Mouse (Mus musculus) heart, embryonic 14.5 days (tissue): ENCODE results near the gene Otud7a. TPM values are rescaled to one million over a fixed set of nuclear protein-coding genes. Genes with fewer than 3 reads are reported as not detected.

Experiments used
- ATAC-seq: fragments of 200-750 bp; cut with Nextera tagmentation; 2 replicates; pipeline ENCODE4 v1.8.0; 2017; ENCODE audit warnings: low read depth, moderate TSS enrichment; ENCODE audit not compliant: insufficient number of reproducible peaks, insufficient read depth, low FRiP score
- H3K27ac ChIP-seq, 2 experiments: fragments of 200-500 bp in 1 of 2; fragments of 300-500 bp in 1 of 2; sonication (generic) in 1 of 2; replicated peaks in 1 of 2; 2 replicates each; pipeline ENCODE4 v1.5.1; 2012 to 2014; ENCODE audit warnings: low read depth in 2 of 2, low read length in 2 of 2, control low read depth in 1 of 2, mild to moderate bottlenecking in 1 of 2, mixed read lengths in 1 of 2; ENCODE audit not compliant: control insufficient read depth in 1 of 2, insufficient read depth in 1 of 2
- H3K27me3 ChIP-seq: fragments of 300-500 bp; sonication (generic); 2 replicates; pipeline ENCODE4 v1.6.1; 2014; ENCODE audit warnings: mild to moderate bottlenecking, low read length, control low read depth; ENCODE audit not compliant: control insufficient read depth, insufficient read depth
- H3K36me3 ChIP-seq: fragments of 300-500 bp; sonication (generic); 2 replicates; pipeline ENCODE4 v1.6.1; 2014; ENCODE audit warnings: mild to moderate bottlenecking, control low read depth, low read length, mixed read lengths; ENCODE audit not compliant: control insufficient read depth, insufficient read depth
- H3K4me1 ChIP-seq, 2 experiments: fragments of 200-500 bp in 1 of 2; fragments of 300-500 bp in 1 of 2; sonication (generic) in 1 of 2; 2 replicates each; pipeline ENCODE4 v1.6.1; 2012 to 2014; ENCODE audit warnings: low read length in 2 of 2, control low read depth in 1 of 2, mixed read lengths in 1 of 2; ENCODE audit not compliant: control insufficient read depth in 2 of 2, insufficient read depth in 2 of 2
- H3K4me2 ChIP-seq: fragments of 300-500 bp; sonication (generic); 2 replicates; pipeline ENCODE4 v1.6.1; 2014; ENCODE audit warnings: mild to moderate bottlenecking, low read length
- H3K4me3 ChIP-seq, 2 experiments: fragments of 200-500 bp in 1 of 2; fragments of 300-500 bp in 1 of 2; sonication (generic) in 1 of 2; 2 replicates each; pipeline ENCODE4 v1.5.1; 2012 to 2014; ENCODE audit warnings: low read length in 2 of 2, mild to moderate bottlenecking in 2 of 2, control low read depth in 1 of 2, low read depth in 1 of 2, moderate library complexity in 1 of 2; ENCODE audit not compliant: control insufficient read depth in 1 of 2, insufficient read depth in 1 of 2
- H3K9ac ChIP-seq: fragments of 300-500 bp; sonication (generic); 2 replicates; pipeline ENCODE4 v1.6.1; 2014; ENCODE audit warnings: mild to moderate bottlenecking, low read length
- H3K9me3 ChIP-seq: fragments of 300-500 bp; sonication (generic); 2 replicates; pipeline ENCODE4 v1.6.1; 2016; ENCODE audit warnings: low read length, control low read depth; ENCODE audit not compliant: control insufficient read depth
- WGBS: fragments of 180-500 bp; shearing (Covaris S2); extraction: QIAGEN DNeasy Blood & Tissue Kit; methylation state at CpG from one replicate; pipeline ENCODE4 v1.1.7; 2014; 5-methylcytosine and 5-hydroxymethylcytosine counted together
- polyA plus RNA-seq: library from polyadenylated mRNA; unstranded; fragments of >200 nt; fragmentation: Nextera tagmentation; extraction: Ambion mirVana; gene quantifications from 2 replicates; pipeline ENCODE4 v1.2.1, GENCODE M21; 2014

Gene Otud7a
- polyA plus RNA-seq, 1 experiment from 2014 or later = 0.22 TPM

GRCm38 (mm10) chr7:63777328-63777727 lies 332.8 kb downstream of the Otud7a start:
- Histone ChIP-seq H3K4me3 (no peak overlapping the region), H3K27me3 (no peaks in the 10 kb centered on the region), H3K36me3 (no peaks in the 10 kb centered on the region), H3K4me2 (no peak overlapping the region), H3K4me1 (no peaks in the 10 kb centered on the region), H3K27ac (no peak overlapping the region), H3K9me3 (no peaks in the 10 kb centered on the region), H3K9ac (no peak overlapping the region)
- no peak for ATAC-seq
- WGBS = 75% methylated on average over 4 of the region's 4 CpGs

GRCm38 (mm10) chr7:63780821-63781220 lies 336.3 kb downstream of the Otud7a start:
- Histone ChIP-seq H3K4me1 (no peaks in the 10 kb centered on the region), H3K4me3 (no peak overlapping the region), H3K9me3 (no peaks in the 10 kb centered on the region), H3K4me2 (no peak overlapping the region), H3K9ac (no peak overlapping the region), H3K27me3 (no peaks in the 10 kb centered on the region), H3K36me3 (no peaks in the 10 kb centered on the region), H3K27ac (no peak overlapping the region)
- WGBS = 76% methylated on average over 3 of the region's 3 CpGs
- no peak for ATAC-seq

DNA sequence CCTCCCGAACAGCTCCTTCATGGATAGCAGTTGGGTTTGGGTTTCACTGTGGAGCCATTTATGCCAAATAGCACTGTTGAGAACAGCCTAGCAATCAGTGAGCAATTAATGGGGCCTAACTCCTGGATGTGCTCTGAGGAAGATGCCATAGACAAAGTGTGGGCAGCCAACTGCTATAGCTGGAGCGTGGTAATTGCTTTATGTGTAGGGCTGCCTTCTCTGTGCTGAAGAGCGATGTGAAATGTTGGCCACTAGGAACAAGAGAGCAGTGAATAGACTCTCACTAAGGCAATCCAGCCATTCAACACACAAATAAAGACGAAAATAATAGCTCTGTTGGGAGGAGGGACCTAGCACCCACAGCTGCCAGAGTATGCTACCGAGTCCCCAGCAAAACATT lies 345.2 kb downstream of the Otud7a start:
- no peak for ATAC-seq
- H3K4me1 ChIP-seq = no peaks in the 10 kb centered on the region
- no peak overlapping the region for H3K27ac ChIP-seq
- H3K27me3 ChIP-seq = no peaks in the 10 kb centered on the region
- WGBS = 81% methylated on average over 5 of the region's 5 CpGs
- H3K9ac ChIP-seq = no peak overlapping the region
- H3K4me3 ChIP-seq = no peak overlapping the region
- H3K9me3 ChIP-seq = no peaks in the 10 kb centered on the region
- H3K36me3 ChIP-seq = no peaks in the 10 kb centered on the region
- no peak overlapping the region for H3K4me2 ChIP-seq

DNA sequence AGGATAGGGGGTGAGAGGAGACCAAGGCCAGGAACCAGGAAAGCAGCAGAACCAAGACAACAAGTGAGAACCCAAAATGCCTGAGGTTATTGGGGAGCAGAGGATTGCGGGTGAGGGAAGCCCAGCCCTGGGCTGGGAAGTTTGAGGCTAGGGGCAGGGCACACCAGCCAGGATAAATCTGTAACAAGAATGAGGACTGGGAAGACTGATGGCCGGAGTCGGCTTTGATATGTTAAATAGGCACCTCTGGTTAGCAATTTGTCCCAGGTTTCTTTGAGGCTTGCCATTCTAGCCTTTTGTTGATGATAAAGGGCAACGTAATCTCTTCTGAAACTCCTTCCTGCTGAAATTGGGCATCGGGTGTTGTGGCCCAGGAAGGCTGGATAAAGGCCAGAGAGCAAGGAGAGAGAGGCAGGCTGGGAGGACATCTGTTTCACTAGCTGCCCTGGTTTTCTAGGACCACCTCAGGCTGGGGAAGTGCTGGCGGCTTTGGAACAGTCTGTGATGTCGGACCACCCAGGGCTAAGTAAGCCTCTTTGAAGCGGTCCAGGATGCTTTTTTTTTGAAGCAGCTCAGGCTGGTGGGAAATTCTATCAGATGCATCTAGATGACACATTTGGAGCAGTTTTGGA lies 351.6 kb downstream of the Otud7a start:
- H3K4me1 ChIP-seq = no peaks in the 10 kb centered on the region

GRCm38 (mm10) chr7:63798446-63798845 lies 353.9 kb downstream of the Otud7a start:
- H3K4me3 ChIP-seq = no peak overlapping the region
- ATAC-seq = no peak
- no peak overlapping the region for H3K9ac ChIP-seq
- no peaks in the 10 kb centered on the region for H3K27me3 ChIP-seq
- H3K9me3 ChIP-seq = no peaks in the 10 kb centered on the region
- H3K27ac ChIP-seq = no peak overlapping the region
- WGBS = 74% methylated on average over 3 of the region's 3 CpGs
- no peaks in the 10 kb centered on the region for H3K4me1 ChIP-seq
- no peak overlapping the region for H3K4me2 ChIP-seq
- H3K36me3 ChIP-seq = no peaks in the 10 kb centered on the region

More for the DNA sequence above, 351.6 kb downstream of the Otud7a start:
- 34% methylated on average over 8 of the region's 8 CpGs for WGBS
- Histone ChIP-seq H3K4me2 (no peak overlapping the region), H3K36me3 (no peaks in the 10 kb centered on the region), H3K9ac (no peak overlapping the region), H3K4me3 (no peak overlapping the region), H3K9me3 (no peaks in the 10 kb centered on the region), H3K27me3 (no peaks in the 10 kb centered on the region), H3K27ac (no peak overlapping the region)
- ATAC-seq = no peak

GRCm38 (mm10) chr7:63799304-63799703 lies 354.8 kb downstream of the Otud7a start:
- Histone ChIP-seq H3K4me3 (no peak overlapping the region), H3K4me1 (no peaks in the 10 kb centered on the region), H3K36me3 (no peaks in the 10 kb centered on the region), H3K4me2 (no peak overlapping the region), H3K9ac (no peak overlapping the region), H3K9me3 (no peaks in the 10 kb centered on the region), H3K27me3 (no peaks in the 10 kb centered on the region), H3K27ac (no peak overlapping the region)
- no peak for ATAC-seq
- 80% methylated on average over 7 of the region's 7 CpGs for WGBS

DNA sequence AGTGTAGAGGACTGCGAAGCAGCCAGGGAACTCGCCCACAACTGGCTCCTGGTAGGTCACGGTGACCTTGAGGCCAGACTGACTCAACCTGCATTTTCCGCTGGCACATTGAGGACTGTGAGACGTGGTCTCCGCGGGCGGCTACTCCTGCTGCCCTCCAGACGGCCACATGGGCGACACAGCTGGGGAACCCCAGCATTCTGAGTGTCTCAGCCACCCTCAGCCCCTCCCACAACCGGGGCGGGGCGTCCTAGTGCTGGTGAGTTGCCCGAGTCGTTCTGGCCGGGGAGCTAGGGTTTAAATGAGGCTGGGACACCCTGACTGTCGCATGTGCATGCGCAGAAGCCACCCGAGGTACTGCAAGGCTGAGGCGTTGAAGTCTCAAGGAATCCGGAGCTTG lies 358.2 kb downstream of the Otud7a start:
- Histone ChIP-seq H3K9me3 (no peaks in the 10 kb centered on the region), H3K27me3 (no peaks in the 10 kb centered on the region), H3K36me3 (no peaks in the 10 kb centered on the region), H3K27ac (no peak overlapping the region), H3K4me1 (no peaks in the 10 kb centered on the region), H3K4me2 (no peak overlapping the region), H3K4me3 (no peak overlapping the region), H3K9ac (no peak overlapping the region)
- WGBS = 88% methylated on average over 21 of the region's 21 CpGs
- ATAC-seq = no peak
